Mouse (Mus musculus) embryonic facial prominence, embryonic 10.5 days (tissue): ENCODE measurements around the gene Daam2. TPM values are rescaled to one million over a fixed set of nuclear protein-coding genes. Genes with fewer than 3 reads are reported as not detected.

Experiments
- DNase-seq: peaks from one replicate; pipeline ENCODE4 v3.0.0-alpha.2; 2017; ENCODE audit warnings: low spot score
- H3K27ac ChIP-seq: fragments of 300-500 bp; sonication (generic); replicated peaks from 2 replicates; pipeline ENCODE4 v1.5.1; 2016; ENCODE audit warnings: mild to moderate bottlenecking
- H3K27me3 ChIP-seq: fragments of 300-500 bp; sonication (generic); replicated peaks from 2 replicates; pipeline ENCODE4 v1.6.1; 2016; ENCODE audit warnings: low read depth, mild to moderate bottlenecking; ENCODE audit not compliant: poor library complexity, severe bottlenecking
- H3K36me3 ChIP-seq: fragments of 300-500 bp; sonication (generic); replicated peaks from 2 replicates; pipeline ENCODE4 v1.6.1; 2016; ENCODE audit warnings: mild to moderate bottlenecking, moderate library complexity
- H3K4me1 ChIP-seq: fragments of 300-500 bp; sonication (generic); 2 replicates; pipeline ENCODE4 v1.6.1; 2016
- H3K4me3 ChIP-seq: fragments of 300-500 bp; sonication (generic); 2 replicates; pipeline ENCODE4 v1.5.1; 2016; ENCODE audit warnings: mild to moderate bottlenecking, moderate library complexity
- H3K9me3 ChIP-seq: fragments of 300-500 bp; sonication (generic); 2 replicates; pipeline ENCODE4 v1.6.1; 2016; ENCODE audit warnings: mild to moderate bottlenecking
- WGBS: fragments of 180-500 bp; shearing (Covaris S2); methylation state at CpG from one replicate; pipeline ENCODE4 v1.1.7; 2016; 5-methylcytosine and 5-hydroxymethylcytosine counted together
- polyA plus RNA-seq: library from polyadenylated mRNA; unstranded; fragments of >200 nt; fragmentation: Nextera tagmentation; extraction: Ambion mirVana; gene quantifications from 2 replicates; pipeline ENCODE4 v1.2.1, GENCODE M21; 2016

Daam2 gene
- polyA plus RNA-seq, 1 experiment from 2014 or later, result 6.1 TPM

GRCm38 (mm10) chr17:49509431-49509830, 54.7 kb downstream of the Daam2 start:
- DNase-seq, result no peak
- Histone ChIP-seq H3K4me3 (no peak overlapping the region), H3K9me3 (no peaks in the 10 kb centered on the region), H3K27me3 (no peaks in the 10 kb centered on the region), H3K27ac (no peak overlapping the region), H3K36me3 (no peaks in the 10 kb centered on the region), H3K4me1 (no peaks in the 10 kb centered on the region)
- 94% methylated on average over 16 of the region's 16 CpGs for WGBS

GRCm38 (mm10) chr17:49503246-49503900, 60.8 kb downstream of the Daam2 start:
- no peak overlapping the region for H3K27ac ChIP-seq

GRCm38 (mm10) chr17:49500234-49500633, 63.9 kb downstream of the Daam2 start:
- 79% methylated on average over 2 of the region's 2 CpGs for WGBS
- DNase-seq, result no peak

More at GRCm38 (mm10) chr17:49503246-49503900, 60.8 kb downstream of the Daam2 start:
- Histone ChIP-seq H3K4me3 (no peak overlapping the region), H3K9me3 (no peaks in the 10 kb centered on the region), H3K27me3 (no peaks in the 10 kb centered on the region), H3K36me3 (no peaks in the 10 kb centered on the region; the same call in 1 of the 2 replicates), H3K4me1 (no peaks in the 10 kb centered on the region)
- WGBS, result 80% methylated on average over 6 of the region's 6 CpGs
- DNase-seq, result no peak

GRCm38 (mm10) chr17:49499635-49500034, 64.5 kb downstream of the Daam2 start:
- Histone ChIP-seq H3K36me3 (peaks cover 12% of the 10 kb centered on the region), H3K9me3 (no peaks in the 10 kb centered on the region), H3K4me3 (no peak overlapping the region), H3K27me3 (no peaks in the 10 kb centered on the region), H3K27ac (no peak overlapping the region), H3K4me1 (no peaks in the 10 kb centered on the region)
- WGBS, result 92% methylated on average over 2 of the region's 2 CpGs
- DNase-seq, result no peak

More at GRCm38 (mm10) chr17:49500234-49500633, 63.9 kb downstream of the Daam2 start:
- Histone ChIP-seq H3K4me3 (no peak overlapping the region), H3K27me3 (no peaks in the 10 kb centered on the region), H3K36me3 (peaks cover 8% of the 10 kb centered on the region), H3K27ac (no peak overlapping the region), H3K4me1 (no peaks in the 10 kb centered on the region), H3K9me3 (no peaks in the 10 kb centered on the region)

- Histone ChIP-seq H3K4me1 (no peaks in the 10 kb centered on the region), H3K27me3 (no peaks in the 10 kb centered on the region), H3K27ac (no peak overlapping the region), H3K4me3 (no peak overlapping the region), H3K36me3 (peaks cover 27% of the 10 kb centered on the region), H3K9me3 (no peaks in the 10 kb centered on the region)
- 67% methylated on average over 3 of the region's 3 CpGs for WGBS
- DNase-seq, result no peak
Observed at GRCm38 (mm10) chr17:49498169-49498568, 66.0 kb downstream of the Daam2 start.

- H3K4me3 ChIP-seq, result no peak overlapping the region
- H3K36me3 ChIP-seq, result peaks cover 47% of the 10 kb centered on the region
- no peaks in the 10 kb centered on the region for H3K9me3 ChIP-seq
- H3K4me1 ChIP-seq, result no peaks in the 10 kb centered on the region
- no peaks in the 10 kb centered on the region for H3K27me3 ChIP-seq
- DNase-seq, result no peak
- H3K27ac ChIP-seq, result no peak overlapping the region
- WGBS, result 91% methylated on average over 4 of the region's 4 CpGs
Observed at GRCm38 (mm10) chr17:49493276-49493675, 70.9 kb downstream of the Daam2 start.

- no peak overlapping the region for H3K27ac ChIP-seq
- no peak for DNase-seq
- H3K27me3 ChIP-seq, result no peaks in the 10 kb centered on the region
Observed at GRCm38 (mm10) chr17:49489098-49489497, 75.0 kb downstream of the Daam2 start.

GRCm38 (mm10) chr17:49484435-49484834, 79.7 kb downstream of the Daam2 start:
- Histone ChIP-seq H3K27ac (no peak overlapping the region), H3K9me3 (no peaks in the 10 kb centered on the region), H3K27me3 (no peaks in the 10 kb centered on the region), H3K4me1 (no peaks in the 10 kb centered on the region), H3K4me3 (no peak overlapping the region), H3K36me3 (peaks cover 68% of the 10 kb centered on the region)
- no peak for DNase-seq
- WGBS, result 90% methylated on average over 3 of the region's 3 CpGs

More at GRCm38 (mm10) chr17:49489098-49489497, 75.0 kb downstream of the Daam2 start:
- H3K36me3 ChIP-seq, result peaks cover 57% of the 10 kb centered on the region
- no peak overlapping the region for H3K4me3 ChIP-seq
- H3K4me1 ChIP-seq, result no peaks in the 10 kb centered on the region
- no peaks in the 10 kb centered on the region for H3K9me3 ChIP-seq
- WGBS, result 78% methylated on average over 5 of the region's 5 CpGs

- H3K27me3 ChIP-seq, result no peaks in the 10 kb centered on the region
- peaks cover 57% of the 10 kb centered on the region for H3K36me3 ChIP-seq
- 84% methylated on average over 3 of the region's 3 CpGs for WGBS
- H3K4me3 ChIP-seq, result no peak overlapping the region
- no peak overlapping the region for H3K27ac ChIP-seq
- no peaks in the 10 kb centered on the region for H3K9me3 ChIP-seq
- H3K4me1 ChIP-seq, result no peaks in the 10 kb centered on the region
- no peak for DNase-seq
Observed at GRCm38 (mm10) chr17:49481876-49482275, 82.3 kb downstream of the Daam2 start.

- H3K36me3 ChIP-seq, result peaks cover 51% of the 10 kb centered on the region
- WGBS, result 81% methylated on average over 4 of the region's 4 CpGs
- no peak overlapping the region for H3K4me3 ChIP-seq
- H3K9me3 ChIP-seq, result no peaks in the 10 kb centered on the region
- H3K27ac ChIP-seq, result no peak overlapping the region
- H3K27me3 ChIP-seq, result no peaks in the 10 kb centered on the region
- no peak for DNase-seq
- H3K4me1 ChIP-seq, result peaks cover 8% of the 10 kb centered on the region
Observed at GRCm38 (mm10) chr17:49477370-49477769, 86.8 kb downstream of the Daam2 start.

GRCm38 (mm10) chr17:49475174-49475573, 89.0 kb downstream of the Daam2 start:
- H3K9me3 ChIP-seq, result no peaks in the 10 kb centered on the region
- H3K4me1 ChIP-seq, result peaks cover 11% of the 10 kb centered on the region
- H3K27ac ChIP-seq, result no peak overlapping the region
- DNase-seq, result no peak
- no peak overlapping the region for H3K4me3 ChIP-seq
- H3K36me3 ChIP-seq, result peaks cover 39% of the 10 kb centered on the region
- H3K27me3 ChIP-seq, result no peaks in the 10 kb centered on the region
- WGBS, result 80% methylated on average over 1 of the region's 1 CpGs

GRCm38 (mm10) chr17:49474051-49474450, 90.1 kb downstream of the Daam2 start:
- peaks cover 28% of the 10 kb centered on the region; the same call in 1 of the 2 replicates for H3K36me3 ChIP-seq
- H3K9me3 ChIP-seq, result no peaks in the 10 kb centered on the region
- peaks cover 11% of the 10 kb centered on the region for H3K4me1 ChIP-seq
- 90% methylated on average over 4 of the region's 4 CpGs for whole genome bisulfite sequencing
- no peak overlapping the region for H3K4me3 ChIP-seq
- H3K27ac ChIP-seq, result no peak overlapping the region
- DNase-seq, result no peak
- H3K27me3 ChIP-seq, result no peaks in the 10 kb centered on the region

- H3K4me3 ChIP-seq, result no peak overlapping the region
- 53% methylated on average over 8 of the region's 8 CpGs for WGBS
- no peaks in the 10 kb centered on the region for H3K9me3 ChIP-seq
- H3K27ac ChIP-seq, result peak overlapping the region; percentile 63
- peaks cover 11% of the 10 kb centered on the region for H3K4me1 ChIP-seq
- peak; percentile 33 for DNase-seq
- H3K36me3 ChIP-seq, result peaks cover 22% of the 10 kb centered on the region; the same call in 1 of the 2 replicates
- no peaks in the 10 kb centered on the region for H3K27me3 ChIP-seq
Observed at GRCm38 (mm10) chr17:49472626-49473025, 91.5 kb downstream of the Daam2 start.
